Comparison of ENCODE assay signal across 15 mouse cellular contexts in genomic region chr15:99546596-99546995, GRCm38 (mm10). TPM values are rescaled to one million over a fixed set of nuclear protein-coding genes. Genes with fewer than 3 reads are reported as not detected.
DNase-seq lines count a peak whose midpoint lies in the region; ATAC-seq lines count a peak whose summit lies in the region.
"Had no signal": no experiment of that assay in that cellular context is flagged by ENCODE, and none has a peak within 500 bp of the region (broad histone marks: within the 10 kb centered on the region; RNA-seq: fewer than 3 reads in every experiment).

No protein-coding gene starts in this region.

- H3K36me3 ChIP-seq in hindbrain, embryonic 13.5 days = no peaks in the 10 kb centered on the region
- H3K36me3 ChIP-seq in neural tube, embryonic 15.5 days = no peaks in the 10 kb centered on the region

- H3K9ac ChIP-seq in hindbrain, embryonic 13.5 days = no peak overlapping the region
- no peak overlapping the region for H3K9ac ChIP-seq in neural tube, embryonic 15.5 days (replicated peaks)
- H3K9ac ChIP-seq: liver, embryonic 14.5 days had no signal

- no peak overlapping the region for H3K4me3 ChIP-seq in hindbrain, embryonic 13.5 days
- H3K4me3 ChIP-seq in neural tube, embryonic 15.5 days (replicated peaks) = no peak overlapping the region
- H3K4me3 ChIP-seq: erythroblast, embryonic 14.5 days; myocyte had no signal

- peaks cover 14% of the 10 kb centered on the region for H3K4me1 ChIP-seq in hindbrain, embryonic 13.5 days (replicated peaks)
- peaks cover 6% of the 10 kb centered on the region; the same call in 1 of the 2 replicates for H3K4me1 ChIP-seq in neural tube, embryonic 15.5 days

- no peak; the same call in 1 of the 2 replicates for ATAC-seq in hindbrain, embryonic 13.5 days (ENCODE audit: low FRiP score)
- ATAC-seq in neural tube, embryonic 15.5 days (ENCODE audit: low FRiP score) = no peak
- ATAC-seq: CD4-positive, CD25-positive, alpha-beta regulatory T cell, adult 4 months had no signal

- peak; percentile 24 for DNase-seq in gastrocnemius, postnatal 14 days
- DNase-seq in gastrocnemius, adult 18-20 months (ENCODE audit: low spot score) = no peak
- peak; percentile 35 to 43 for DNase-seq in right cerebral cortex, postnatal 10 days (ENCODE audit: low spot score in 2 of 2)
- DNase-seq in right cerebral cortex, postnatal 4 days = no peak
- no peak for DNase-seq in cerebellum, adult 9-11 months
- no peak for DNase-seq in cerebellum, postnatal 25 days
- DNase-seq: kidney, postnatal 14 days; thymus, postnatal 25 days had no signal

- intact Hi-C loops in gastrocnemius, postnatal 14 days (cut with DNase I; ENCODE audit: low total_unique reads) = no loop called here

- H3K4me2 ChIP-seq in hindbrain, embryonic 13.5 days = no peak overlapping the region
- H3K4me2 ChIP-seq in neural tube, embryonic 15.5 days = no peak overlapping the region

- H3K27ac ChIP-seq in hindbrain, embryonic 13.5 days = peak overlapping the region; percentile 35
- 0 out of 2 replicates have a peak overlapping the region, but pooled peaks have one; percentile 20 for H3K27ac ChIP-seq in neural tube, embryonic 15.5 days (replicated peaks)
- H3K27ac ChIP-seq: liver, embryonic 14.5 days had no signal

- H3K9me3 ChIP-seq in hindbrain, embryonic 13.5 days = no peaks in the 10 kb centered on the region
- H3K9me3 ChIP-seq in neural tube, embryonic 15.5 days (replicated peaks) = no peaks in the 10 kb centered on the region

- 43% methylated on average over 11 of the region's 11 CpGs for WGBS in hindbrain, embryonic 13.5 days
- WGBS in neural tube, embryonic 15.5 days = 45% methylated on average over 11 of the region's 11 CpGs

- 0 out of 2 replicates have a peak, but pooled peaks cover 4% of the 10 kb centered on the region for H3K27me3 ChIP-seq in hindbrain, embryonic 13.5 days
- H3K27me3 ChIP-seq in neural tube, embryonic 15.5 days (replicated peaks) = no peaks in the 10 kb centered on the region

RNA-seq across cellular contexts. Expression of gene Faim2, which starts 18.6 kb away (rescaled TPM):
- total RNA-seq in gastrocnemius, postnatal 14 days (2021) = under 1 TPM; 0.14 to 0.16 TPM
- under 1 TPM in 1 of 2 experiments, not detected in 1; 0.12 TPM for total RNA-seq in gastrocnemius, adult 18-20 months (2021)
- 16.5 and 16.6 TPM in 2 replicates for polyA plus RNA-seq in hindbrain, embryonic 13.5 days (2015; fragmentation: Nextera tagmentation; extraction: Ambion mirVana)
- 50.7 and 57.5 TPM in 2 replicates for polyA plus RNA-seq in neural tube, embryonic 15.5 days (2015; fragmentation: Nextera tagmentation; extraction: Ambion mirVana)
- polyA plus RNA-seq: erythroblast, embryonic 14.5 days; liver, embryonic 14.5 days had no signal

RNA-seq across cellular contexts. Expression of gene Aqp2, which starts 32.3 kb away (rescaled TPM):
- not detected for total RNA-seq in gastrocnemius, postnatal 14 days (2021)
- total RNA-seq in gastrocnemius, adult 18-20 months (2021) = not detected
- not detected in 2 replicates for polyA plus RNA-seq in hindbrain, embryonic 13.5 days (2015; fragmentation: Nextera tagmentation; extraction: Ambion mirVana)
- not detected in 2 replicates for polyA plus RNA-seq in neural tube, embryonic 15.5 days (2015; fragmentation: Nextera tagmentation; extraction: Ambion mirVana)
- polyA plus RNA-seq: CD4-positive, CD25-positive, alpha-beta regulatory T cell, adult 4 months; erythroblast, embryonic 14.5 days; liver, embryonic 14.5 days had no signal

RNA-seq across cellular contexts. Expression of gene Aqp5, which starts 44.0 kb away (rescaled TPM):
- not detected for total RNA-seq in gastrocnemius, postnatal 14 days (2021)
- under 1 TPM in 1 of 2 experiments, not detected in 1; 0.30 TPM for total RNA-seq in gastrocnemius, adult 18-20 months (2021)
- polyA plus RNA-seq in hindbrain, embryonic 13.5 days (2015; fragmentation: Nextera tagmentation; extraction: Ambion mirVana) = 2.1 and 2.5 TPM in 2 replicates
- 1.00 and 3.7 TPM in 2 replicates for polyA plus RNA-seq in neural tube, embryonic 15.5 days (2015; fragmentation: Nextera tagmentation; extraction: Ambion mirVana)
- polyA plus RNA-seq: CD4-positive, CD25-positive, alpha-beta regulatory T cell, adult 4 months; erythroblast, embryonic 14.5 days had no signal

RNA-seq across cellular contexts. Expression of gene Aqp6, which starts 54.6 kb away (rescaled TPM):
- not detected for total RNA-seq in gastrocnemius, postnatal 14 days (2021)
- not detected for total RNA-seq in gastrocnemius, adult 18-20 months (2021)
- 2.6 and 3.2 TPM in 2 replicates for polyA plus RNA-seq in hindbrain, embryonic 13.5 days (2015; fragmentation: Nextera tagmentation; extraction: Ambion mirVana)
- polyA plus RNA-seq in neural tube, embryonic 15.5 days (2015; fragmentation: Nextera tagmentation; extraction: Ambion mirVana) = 0.64 and 0.72 TPM in 2 replicates
- polyA plus RNA-seq: CD4-positive, CD25-positive, alpha-beta regulatory T cell, adult 4 months; erythroblast, embryonic 14.5 days; heart, embryonic 16.5 days; liver, embryonic 14.5 days; myocyte had no signal

Comparison
In these comparisons a context has a peak if more than half of its experiments do, and no peak if none do; other contexts are left out.
1. DNase-seq: peak in gastrocnemius, postnatal 14 days (single experiment) and right cerebral cortex, postnatal 10 days (2 of 2); none in gastrocnemius, adult 18-20 months (single experiment), right cerebral cortex, postnatal 4 days (single experiment), cerebellum, adult 9-11 months (single experiment) and cerebellum, postnatal 25 days (0 of 2).